ENCODE assay signal across 19 mouse cellular contexts in genomic region chr8:94989711-94990110, GRCm38 (mm10). TPM values are rescaled to one million over a fixed set of nuclear protein-coding genes. Genes with fewer than 3 reads are reported as not detected.
A peak's percentile ranks its signal among the peaks of the same experiment; 100 is the strongest.
DNase-seq lines count a peak whose midpoint lies in the region; ATAC-seq and TF ChIP-seq lines count a peak whose summit lies in the region.
"Had no signal": no experiment of that assay in that cellular context is flagged by ENCODE, and none has a peak within 500 bp of the region (broad histone marks: within the 10 kb centered on the region; RNA-seq: fewer than 3 reads in every experiment).

No protein-coding gene starts in this region.

- H3K79me3 ChIP-seq in C2C12 (ENCODE audit: low read depth): no peaks in the 10 kb centered on the region

- H3K4me2 ChIP-seq in kidney, embryonic 15.5 days: no peak overlapping the region
- H3K4me2 ChIP-seq in midbrain, embryonic 14.5 days (ENCODE audit: low read length): no peak overlapping the region
- H3K4me2 ChIP-seq: heart, embryonic 13.5 days; midbrain, embryonic 12.5 days had no signal

- no peak for ATAC-seq in kidney, embryonic 15.5 days (replicated peaks; ENCODE audit: low FRiP score)
- ATAC-seq in midbrain, embryonic 14.5 days (ENCODE audit: low FRiP score, low TSS enrichment): no peak
- ATAC-seq: activated CD4-positive, CD25-positive, alpha-beta regulatory T cell, adult 4 months; forebrain, postnatal 0 days; hindbrain, postnatal 0 days had no signal

- TF ChIP-seq CTCF in kidney, adult 2 months (conservative IDR thresholded peaks at IDR 0.05; ENCODE audit: insufficient read depth, insufficient read length, low read depth, low read length): no peak
- TF ChIP-seq CTCF in C2C12 (IDR thresholded peaks at IDR 0.05; ENCODE audit: control insufficient read depth, insufficient read depth, insufficient read length): no peak

- no peaks in the 10 kb centered on the region for H3K27me3 ChIP-seq in kidney, adult 2 months (replicated peaks; ENCODE audit: control insufficient read depth, insufficient read depth, low read length)
- no peaks in the 10 kb centered on the region for H3K27me3 ChIP-seq in kidney, embryonic 15.5 days
- no peaks in the 10 kb centered on the region for H3K27me3 ChIP-seq in C2C12 (ENCODE audit: control insufficient read depth, insufficient read depth, insufficient read length)
- H3K27me3 ChIP-seq in midbrain, embryonic 14.5 days (ENCODE audit: control insufficient read depth, insufficient read depth, low read length): no peaks in the 10 kb centered on the region

- H3K36me3 ChIP-seq in kidney, adult 2 months (ENCODE audit: control insufficient read depth, insufficient read depth, low read length): no peaks in the 10 kb centered on the region
- H3K36me3 ChIP-seq in kidney, embryonic 15.5 days: no peaks in the 10 kb centered on the region
- H3K36me3 ChIP-seq in C2C12 (ENCODE audit: control insufficient read depth, insufficient read depth): no peaks in the 10 kb centered on the region
- H3K36me3 ChIP-seq in midbrain, embryonic 14.5 days (ENCODE audit: control insufficient read depth, insufficient read depth, low read length): no peaks in the 10 kb centered on the region
- H3K36me3 ChIP-seq: heart, embryonic 13.5 days; limb, embryonic 10.5 days; midbrain, embryonic 12.5 days had no signal

- DNase-seq in kidney, adult 2 months: peak; percentile 68
- DNase-seq in brain, adult 2 months (ENCODE audit: low read depth, low spot score): peak; percentile 72
- DNase-seq in cerebellum, postnatal 14 days: peak; percentile 78 to 91
- DNase-seq in right cerebral cortex, postnatal 10 days (ENCODE audit: low spot score in 2 of 2): no peak
- no peak for DNase-seq in midbrain, embryonic 14.5 days
- DNase-seq: forebrain, postnatal 0 days; gastrocnemius, postnatal 10 days; heart, postnatal 4 days; layer of hippocampus, postnatal 36 days; lung, adult 18-20 months; lung, postnatal 36 days; right cerebral cortex, postnatal 14 days had no signal

- H3ac ChIP-seq in C2C12 (ENCODE audit: control insufficient read depth, insufficient read length, low read depth): no peak overlapping the region

- no peak overlapping the region for H3K9ac ChIP-seq in kidney, embryonic 15.5 days
- H3K9ac ChIP-seq in midbrain, embryonic 14.5 days (replicated peaks; ENCODE audit: low read length): no peak overlapping the region
- H3K9ac ChIP-seq: forebrain, postnatal 0 days; heart, embryonic 13.5 days; midbrain, embryonic 12.5 days had no signal

- peak overlapping the region; percentile 46; the same call in 1 of the 2 replicates for H3K27ac ChIP-seq in kidney, adult 2 months (ENCODE audit: insufficient read depth, low read depth, low read length)
- no peak overlapping the region for H3K27ac ChIP-seq in kidney, embryonic 15.5 days
- H3K27ac ChIP-seq in midbrain, embryonic 14.5 days (replicated peaks; ENCODE audit: low read depth, low read length): no peak overlapping the region
- H3K27ac ChIP-seq: heart, embryonic 13.5 days; limb, embryonic 10.5 days; midbrain, embryonic 12.5 days had no signal

- H3K79me2 ChIP-seq in C2C12 (ENCODE audit: control insufficient read depth, insufficient read depth): no peaks in the 10 kb centered on the region

- H3K4me1 ChIP-seq in kidney, adult 2 months (ENCODE audit: control insufficient read depth, insufficient read depth, low read length): peaks cover 75% of the 10 kb centered on the region
- H3K4me1 ChIP-seq in kidney, embryonic 15.5 days: peaks cover 86% of the 10 kb centered on the region
- H3K4me1 ChIP-seq in midbrain, embryonic 14.5 days (ENCODE audit: control insufficient read depth, insufficient read depth, low read length): peaks cover 51% of the 10 kb centered on the region

- WGBS in kidney, adult 2 months: 32% methylated on average over 4 of the region's 4 CpGs
- WGBS in kidney, embryonic 15.5 days: 90% methylated on average over 4 of the region's 4 CpGs
- 87% methylated on average over 4 of the region's 4 CpGs for WGBS in midbrain, embryonic 14.5 days

- no peak overlapping the region for H3K4me3 ChIP-seq in kidney, adult 2 months (ENCODE audit: insufficient read depth, low read depth, low read length)
- H3K4me3 ChIP-seq in kidney, embryonic 15.5 days (replicated peaks): no peak overlapping the region
- no peak overlapping the region for H3K4me3 ChIP-seq in C2C12 (ENCODE audit: insufficient read depth, poor library complexity, severe bottlenecking)
- H3K4me3 ChIP-seq in midbrain, embryonic 14.5 days (replicated peaks; ENCODE audit: low read depth, low read length): no peak overlapping the region
- H3K4me3 ChIP-seq: heart, embryonic 13.5 days; limb, embryonic 10.5 days; midbrain, embryonic 12.5 days had no signal

- H3K9me3 ChIP-seq in kidney, embryonic 15.5 days (replicated peaks): no peaks in the 10 kb centered on the region
- H3K9me3 ChIP-seq in midbrain, embryonic 14.5 days (ENCODE audit: control insufficient read depth, low read length): no peaks in the 10 kb centered on the region
- H3K9me3 ChIP-seq: heart, embryonic 13.5 days; limb, embryonic 10.5 days; midbrain, embryonic 12.5 days had no signal

- no peak for TF ChIP-seq POLR2A in kidney, adult 2 months (IDR thresholded peaks at IDR 0.05; ENCODE audit: low read depth, low read length)

TF ChIP-seq in C2C12, 6 proteins besides CTCF, POLR2A, EP300 and RAD21:
- TF ChIP-seq MYOD1 (IDR thresholded peaks at IDR 0.05; ENCODE audit: control insufficient read depth, insufficient read length, low read depth) (peak; percentile 29), CEBPB (IDR thresholded peaks at IDR 0.05; ENCODE audit: low read depth) (no peak)
TF ChIP-seq in C2C12: peak in this region for 1.

RNA-seq across cellular contexts. Expression of gene Adgrg1, which starts 15.2 kb away (rescaled TPM):
- 342 and 447 TPM in 2 replicates for polyA plus RNA-seq in kidney, adult 2 months (2012; rRNA removed)
- 41.7 and 44.8 TPM in 2 replicates for polyA plus RNA-seq in kidney, embryonic 15.5 days (2015; fragmentation: Nextera tagmentation; extraction: Ambion mirVana)
- polyA plus RNA-seq in C2C12 (2012; fragmentation: generic; extraction: Trizol): 2.8 TPM
- polyA plus RNA-seq in midbrain, embryonic 14.5 days (2014; fragmentation: Nextera tagmentation; extraction: Ambion mirVana): 112 and 165 TPM in 2 replicates

RNA-seq across cellular contexts. Expression of gene Adgrg3, which starts 27.8 kb away (rescaled TPM):
- polyA plus RNA-seq in kidney, adult 2 months (2012; rRNA removed): 9.9 and 12.7 TPM in 2 replicates
- polyA plus RNA-seq in kidney, embryonic 15.5 days (2015; fragmentation: Nextera tagmentation; extraction: Ambion mirVana): 4.8 TPM in 2 replicates
- polyA plus RNA-seq in C2C12 (2012; fragmentation: generic; extraction: Trizol): 19.4 TPM
- 0.24 and 1.3 TPM in 2 replicates for polyA plus RNA-seq in midbrain, embryonic 14.5 days (2014; fragmentation: Nextera tagmentation; extraction: Ambion mirVana)

Comparison
In these comparisons a context has a peak if more than half of its experiments do, and no peak if none do; other contexts are left out.
1. DNase-seq: peak in kidney, adult 2 months (single experiment), brain, adult 2 months (single experiment) and cerebellum, postnatal 14 days (2 of 2); none in right cerebral cortex, postnatal 10 days (0 of 2) and midbrain, embryonic 14.5 days (single experiment).
2. RNA of gene Adgrg1, which starts 15.2 kb away (polyA plus RNA-seq): 342 to 447 TPM in kidney, adult 2 months, 112 to 165 TPM in midbrain, embryonic 14.5 days and 41.7 to 44.8 TPM in kidney, embryonic 15.5 days; 2.8 TPM in C2C12 (single experiment); every median in the first group is over 10 times any median in the second.